Mouse (Mus musculus) CD4-positive helper T cell, adult 2 months (primary cell): ENCODE measurements around the gene 1300017J02Rik.

Source experiments
- DNase-seq: peaks from one replicate; pipeline ENCODE4 v3.0.0-alpha.2; 2012; ENCODE audit warnings: low read depth, missing footprints, low spot score

1300017J02Rik gene

DNA sequence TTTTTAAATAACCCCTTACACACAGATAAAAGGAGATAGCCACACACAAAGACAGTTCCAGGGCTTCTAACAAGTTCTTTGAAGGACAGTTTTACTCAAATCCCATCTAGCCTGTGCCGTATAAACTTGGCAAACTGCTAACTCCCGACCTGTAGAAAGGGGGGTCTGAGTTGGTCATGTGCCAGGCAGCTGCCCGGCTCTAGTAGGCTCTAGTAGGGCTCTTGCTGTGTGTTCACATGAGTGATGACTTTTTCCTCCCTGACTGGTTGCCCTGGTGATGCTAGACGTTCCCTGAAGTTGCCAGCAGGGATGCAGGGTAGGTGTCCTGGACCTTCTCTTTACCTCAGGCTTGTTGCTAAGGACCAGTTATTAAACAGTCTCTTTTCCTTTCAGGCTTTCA, 33.8 kb downstream of the 1300017J02Rik start:
- DNase-seq = no peak

DNA sequence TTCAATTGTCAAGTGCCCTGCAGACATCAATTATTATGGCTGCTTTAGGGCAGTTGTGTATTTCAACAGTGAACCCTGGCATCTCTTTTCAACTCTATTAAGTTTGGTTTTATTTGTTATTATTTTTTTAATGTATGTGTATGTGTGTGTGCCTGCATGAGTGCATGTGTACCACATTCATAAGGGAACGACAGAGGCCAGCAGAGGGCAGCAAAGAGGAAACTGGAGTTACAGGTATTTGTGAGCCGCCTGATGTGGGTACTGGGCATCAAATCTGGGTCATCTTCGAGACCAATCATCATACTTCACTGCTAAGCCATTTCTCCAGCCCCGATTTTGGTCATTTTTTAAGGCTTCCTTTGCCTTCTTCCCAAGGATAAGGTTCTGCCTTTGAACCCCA, 39.1 kb downstream of the 1300017J02Rik start:
- no peak for DNase-seq

GRCm38 (mm10) chr9:103252906-103253305, 52.0 kb downstream of the 1300017J02Rik start:
- DNase-seq = no peak

DNA sequence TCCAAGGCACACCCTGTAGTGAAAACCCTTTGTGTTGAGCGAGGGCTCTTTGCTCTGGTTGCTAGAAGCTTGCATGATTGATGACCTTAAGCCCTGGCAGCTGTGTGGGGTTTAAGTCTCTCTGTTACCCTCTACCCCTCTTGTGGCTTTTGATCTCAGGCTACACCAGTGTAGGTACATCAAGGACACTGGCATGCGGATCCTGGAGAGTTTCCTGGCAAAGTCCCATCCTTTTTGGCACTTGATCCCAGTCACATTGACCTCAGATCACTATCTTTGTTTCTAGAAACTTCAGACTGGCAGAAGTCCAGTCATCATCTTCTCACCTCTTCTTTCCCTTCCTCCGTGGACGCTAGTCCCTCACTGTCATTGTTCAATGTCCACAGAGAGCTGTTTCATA, 56.3 kb downstream of the 1300017J02Rik start:
- DNase-seq = no peak

DNA sequence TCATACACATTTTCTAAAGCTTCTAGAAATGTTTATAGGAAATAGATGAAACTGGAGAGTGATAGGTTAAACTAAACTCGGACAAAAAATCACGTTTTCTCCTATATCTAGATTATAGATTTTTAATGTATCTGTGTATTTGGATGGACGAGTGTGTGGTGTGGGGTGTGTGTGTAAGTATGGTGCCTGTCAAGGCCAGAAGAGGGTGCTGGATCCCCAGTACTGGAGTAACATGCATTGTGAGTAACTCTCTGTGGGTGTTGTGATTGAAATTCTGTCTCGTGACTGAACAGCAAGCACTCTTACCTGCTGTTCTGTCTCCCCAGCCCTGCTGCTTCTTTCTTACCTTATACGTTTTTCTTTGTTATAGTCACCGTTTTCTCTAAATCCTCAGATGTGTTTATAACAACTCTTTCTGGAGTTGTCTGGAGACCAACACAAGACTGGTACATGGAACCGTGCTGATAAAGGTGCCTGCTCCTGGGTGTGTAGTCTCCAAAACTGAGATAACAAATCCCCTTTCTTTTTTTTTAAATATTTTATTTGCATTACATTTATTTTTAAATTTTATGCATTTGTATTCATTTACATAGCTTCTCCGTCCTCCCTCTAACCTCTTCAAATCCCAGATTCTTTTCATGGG, 58.2 kb downstream of the 1300017J02Rik start:
- DNase-seq = no peak

DNA sequence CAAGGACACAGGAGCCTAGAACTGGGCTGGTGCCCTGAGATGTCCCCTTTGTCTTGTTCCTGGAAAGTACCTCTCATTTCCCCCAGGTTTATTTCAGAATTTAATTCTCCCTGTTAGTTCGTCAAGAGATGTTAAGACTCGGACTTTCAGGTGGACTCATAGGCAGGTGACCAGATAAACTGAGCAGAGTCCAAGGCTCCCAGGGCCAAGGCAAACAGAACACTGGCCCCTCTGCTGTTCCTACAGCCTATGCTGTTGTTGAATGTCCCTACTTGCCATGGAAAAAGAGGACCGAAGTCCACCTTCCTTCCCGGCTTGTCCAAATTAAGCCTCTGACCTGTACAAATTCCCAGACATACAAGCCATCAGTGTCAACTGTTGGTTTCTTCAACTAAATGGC, 61.2 kb downstream of the 1300017J02Rik start:
- DNase-seq = no peak

DNA sequence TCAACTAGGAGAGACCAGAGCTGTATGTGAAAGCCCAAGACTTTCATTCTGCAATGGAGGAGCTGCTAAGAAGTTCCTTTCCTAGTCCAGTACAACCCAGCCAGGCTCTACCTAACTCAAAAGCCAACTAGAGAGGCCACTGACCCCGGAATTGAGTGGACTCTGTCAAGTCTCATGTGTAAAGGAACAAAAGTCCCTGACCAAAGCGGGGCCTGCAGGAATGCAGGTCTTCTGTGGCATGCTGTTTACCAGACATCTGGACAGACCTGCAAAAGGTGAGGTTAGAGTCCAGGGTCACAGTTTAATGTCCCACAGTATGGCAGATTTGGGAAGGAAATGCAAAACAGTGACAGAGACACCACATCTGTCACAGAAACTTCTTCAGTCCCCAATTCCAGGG, 63.7 kb downstream of the 1300017J02Rik start:
- DNase-seq = no peak

DNA sequence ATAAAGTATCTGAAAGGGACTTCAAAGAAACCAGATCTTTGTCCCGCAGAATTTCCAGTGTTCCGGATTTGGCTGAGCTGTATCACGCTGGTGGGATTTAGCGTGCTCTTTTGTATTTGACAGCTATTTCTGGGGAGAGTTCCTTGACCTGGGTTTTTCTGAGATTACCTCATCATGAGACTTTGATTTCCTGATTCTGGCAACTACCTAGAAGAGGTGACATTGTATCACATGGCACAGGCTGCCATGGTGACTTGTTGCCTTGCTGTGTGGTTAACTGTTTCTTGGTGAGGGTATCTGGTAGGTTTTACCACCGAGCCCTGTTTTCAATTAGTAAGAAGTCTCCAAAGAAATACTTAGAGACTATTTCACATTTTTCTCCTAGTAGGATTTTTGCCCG, 65.4 kb downstream of the 1300017J02Rik start:
- no peak for DNase-seq

- no peak for DNase-seq
These were observed 70.2 kb downstream of the 1300017J02Rik start for GRCm38 (mm10) chr9:103234565-103235165.

GRCm38 (mm10) chr9:103234059-103234458, 70.8 kb downstream of the 1300017J02Rik start:
- DNase-seq = no peak

DNA sequence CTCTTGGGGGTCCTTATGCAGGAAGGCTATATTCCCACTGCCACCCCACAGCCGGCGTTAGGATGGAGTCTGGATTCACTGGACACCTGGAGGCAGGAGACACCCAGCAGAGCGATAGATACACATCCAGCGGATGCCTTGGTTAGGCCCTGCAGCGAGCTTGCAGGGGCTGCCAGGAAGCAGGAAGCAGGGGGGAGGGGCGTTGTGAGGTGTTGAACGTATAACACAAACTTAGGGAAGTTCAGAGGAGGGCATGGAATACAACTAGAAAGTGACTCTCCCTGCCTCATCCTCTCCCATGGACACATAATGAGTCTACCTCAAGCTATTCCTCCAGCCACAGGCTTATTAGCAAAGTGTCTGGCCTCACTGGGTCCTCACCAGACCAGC, 71.9 kb downstream of the 1300017J02Rik start:
- no peak for DNase-seq

GRCm38 (mm10) chr9:103232232-103233005, 72.5 kb downstream of the 1300017J02Rik start:
- no peak for DNase-seq

DNA sequence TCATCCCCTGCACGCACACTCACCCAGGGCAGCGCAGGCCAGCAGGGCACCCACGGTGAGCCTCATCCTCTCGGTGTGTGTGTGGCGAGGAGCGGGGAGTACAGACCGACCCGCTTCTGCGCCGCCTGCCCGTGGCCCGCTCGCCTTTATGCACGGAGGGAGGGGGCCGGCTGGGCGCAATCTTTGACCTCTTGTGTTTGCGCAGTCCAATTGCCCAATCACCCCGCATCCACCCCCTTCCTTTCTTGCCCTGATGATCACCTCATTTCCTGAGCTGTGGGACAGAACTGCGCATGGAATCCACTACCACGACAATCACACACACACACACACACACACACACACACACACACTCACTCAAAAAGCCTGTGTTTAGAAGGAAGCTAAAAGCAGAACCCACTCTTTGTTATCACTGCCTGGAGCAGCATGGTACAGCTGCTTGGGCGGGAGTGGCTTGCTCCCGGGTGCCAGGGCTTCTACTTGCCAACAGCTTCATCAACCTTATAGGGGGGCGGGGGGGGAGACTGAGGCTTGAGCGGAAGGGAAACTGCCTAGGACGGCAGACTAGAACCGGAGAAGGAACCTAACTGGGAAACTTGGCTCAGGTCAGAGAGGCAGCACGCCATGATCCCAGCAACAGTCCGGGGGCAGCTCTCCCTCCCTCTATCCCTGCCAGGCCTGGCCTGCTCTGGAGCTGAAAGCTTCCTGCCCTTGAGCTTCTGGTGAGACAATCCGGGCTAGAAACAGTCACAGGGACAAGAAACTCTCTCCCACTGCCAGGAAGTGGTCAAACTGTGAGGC, 74.5 kb downstream of the 1300017J02Rik start, which contains the start of the genes Gm20425 and Trf:
Gene Gm20425, minus strand, starts transcription at position 157 of the 801 bp plus-strand sequence.
Gene Trf, minus strand, starts transcription at position 294 of the 801 bp plus-strand sequence.
- DNase-seq = peak; percentile 24

DNA sequence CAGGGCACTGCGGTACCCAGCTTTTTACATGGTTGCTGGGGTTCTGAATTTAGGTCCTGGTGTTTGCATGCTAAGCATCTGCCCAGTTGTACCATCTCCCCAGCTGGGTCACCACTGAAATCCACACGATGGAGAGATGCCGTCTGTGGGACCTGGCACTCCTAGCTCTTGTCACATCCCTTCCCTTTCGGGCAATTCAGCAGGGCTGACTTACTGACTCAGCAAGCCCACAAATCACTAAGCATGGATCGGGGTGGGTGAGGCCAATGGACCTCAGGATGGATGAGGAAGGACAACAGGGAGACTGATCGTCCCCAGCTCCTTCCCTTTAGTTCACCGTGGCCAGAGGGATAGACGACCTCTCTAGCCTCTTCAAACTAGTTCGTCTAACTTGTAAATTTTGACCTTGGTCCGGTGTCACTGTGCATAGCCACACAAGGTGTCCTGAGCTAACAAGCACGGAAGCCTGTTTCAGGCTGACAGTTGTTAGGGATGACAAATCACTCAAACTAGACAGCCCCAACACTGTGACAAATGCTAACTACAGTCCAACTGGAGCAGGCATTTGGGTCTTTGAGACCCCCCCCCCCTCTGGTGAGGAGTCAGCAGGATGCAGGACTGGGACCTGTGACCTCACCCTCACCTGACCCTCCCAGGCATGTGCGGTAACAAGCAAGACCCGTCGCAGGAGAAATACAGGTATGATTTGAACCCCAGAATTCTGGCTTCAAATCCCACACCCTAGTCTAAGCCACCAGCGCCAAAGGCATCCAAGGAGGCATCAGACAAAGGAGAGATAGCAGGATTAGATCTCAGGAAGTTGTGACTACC, 75.6 kb downstream of the 1300017J02Rik start:
- DNase-seq = no peak

GRCm38 (mm10) chr9:103228370-103229003, 76.4 kb downstream of the 1300017J02Rik start:
- no peak for DNase-seq

GRCm38 (mm10) chr9:103227760-103228159, 77.1 kb downstream of the 1300017J02Rik start:
- DNase-seq = no peak

GRCm38 (mm10) chr9:103226806-103227205, 78.1 kb downstream of the 1300017J02Rik start:
- DNase-seq = no peak

- peak; percentile 30 for DNase-seq
These were observed 79.4 kb downstream of the 1300017J02Rik start for GRCm38 (mm10) chr9:103225464-103225863.

DNA sequence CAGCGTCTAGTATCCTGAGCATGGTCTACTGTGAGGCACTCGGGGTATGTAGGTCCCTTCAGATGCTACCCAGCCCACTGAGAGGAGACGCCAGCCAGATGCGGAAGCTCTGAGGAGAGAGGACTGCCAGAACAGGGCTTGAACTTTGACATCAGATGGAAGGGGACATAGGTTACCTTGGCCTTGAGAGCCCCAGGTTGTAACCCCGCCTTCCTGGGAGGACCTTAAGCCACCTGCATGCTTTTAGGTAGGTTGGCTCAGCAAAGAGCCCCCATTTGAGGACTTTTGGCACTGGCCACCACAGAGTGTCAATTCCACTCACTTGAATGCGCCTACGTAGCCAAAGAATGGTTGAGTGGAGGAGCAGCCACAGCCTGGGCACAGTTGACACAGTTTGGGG, 80.2 kb downstream of the 1300017J02Rik start:
- DNase-seq = no peak

- DNase-seq = no peak
These were observed 90.6 kb downstream of the 1300017J02Rik start for GRCm38 (mm10) chr9:103214281-103214680.
